Mouse (Mus musculus) C2C12 (cell line): ENCODE data around the gene Pcdh15.

Source experiments
- CTCF ChIP-seq: IDR thresholded peaks from one replicate; pipeline ENCODE4 v1.5.1; 2011; ENCODE audit not compliant: control insufficient read depth, insufficient read depth, insufficient read length
- FOSL1 ChIP-seq: IDR thresholded peaks from one replicate; pipeline ENCODE4 v1.8.0; 2011; ENCODE audit warnings: mild to moderate bottlenecking, low read length; ENCODE audit not compliant: poor library complexity, insufficient read depth, severe bottlenecking
- MAX ChIP-seq: IDR thresholded peaks from one replicate; pipeline ENCODE4 v1.6.1; 2011; ENCODE audit warnings: mild to moderate bottlenecking, control low read depth
- MYOG ChIP-seq: IDR thresholded peaks from one replicate; pipeline ENCODE4 v1.6.1; 2011; ENCODE audit not compliant: control insufficient read depth, insufficient read length; ENCODE audit errors: extremely low read depth
- USF1 ChIP-seq: IDR thresholded peaks from one replicate; pipeline ENCODE4 v1.6.1; 2011; ENCODE audit warnings: low read depth, mild to moderate bottlenecking, control low read depth, moderate library complexity

DNA sequence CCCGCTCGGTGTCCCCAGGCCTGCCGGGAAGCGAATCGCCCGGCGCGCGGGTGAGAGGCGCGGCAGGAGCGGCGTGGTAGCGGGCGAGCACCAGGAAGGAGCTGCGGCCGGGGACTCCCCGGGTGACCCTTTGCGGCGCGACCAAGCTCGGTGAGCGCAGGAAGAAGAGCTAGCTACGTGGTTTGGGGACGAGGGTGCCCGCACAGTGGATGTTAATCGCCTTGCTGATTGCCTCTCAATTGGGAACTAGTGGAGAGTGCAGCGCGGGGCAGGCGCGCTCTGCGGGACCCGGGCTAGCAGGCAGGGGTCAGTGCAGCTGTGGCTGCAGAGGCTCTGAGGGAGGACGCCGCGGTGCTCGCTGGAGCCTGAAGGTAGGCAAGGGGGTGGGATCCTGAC, 702 bp downstream of the Pcdh15 start:
- no peak for TF ChIP-seq CTCF
- TF ChIP-seq MAX = no peak
- TF ChIP-seq MYOG = no peak
- no peak for TF ChIP-seq USF1
- TF ChIP-seq FOSL1 = no peak
